Mouse (Mus musculus) retina, postnatal 7 days (tissue): Measurements from ENCODE around the gene Pde6c.

Experiments
- DNase-seq: peaks from one replicate; pipeline ENCODE4 v3.0.0-alpha.2; 2012; ENCODE audit warnings: low read depth, low spot score

Pde6c gene

DNA sequence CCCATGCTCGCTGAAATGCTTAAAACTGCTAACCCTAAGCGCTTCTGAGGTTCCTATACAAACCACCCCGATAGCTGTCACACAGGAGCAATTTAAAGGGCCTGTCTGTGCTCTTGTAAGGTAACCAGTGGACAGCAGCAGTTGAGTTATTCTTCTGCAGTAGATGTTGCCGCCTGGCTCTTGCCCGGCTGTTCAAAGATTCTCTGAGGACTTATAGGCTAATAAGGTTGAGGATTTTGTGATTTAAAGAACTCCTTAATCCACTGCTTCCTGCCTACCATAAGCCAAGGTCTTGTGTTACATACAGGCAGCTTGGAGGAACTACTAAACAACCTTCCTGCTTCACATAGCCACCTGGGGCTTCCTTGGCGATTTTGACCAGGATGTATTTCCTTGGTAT is at the start of gene Pde6c:
Pde6c (plus strand) TSS at position 301 of the 400 bp plus-strand sequence.
- no peak for DNase-seq

DNA sequence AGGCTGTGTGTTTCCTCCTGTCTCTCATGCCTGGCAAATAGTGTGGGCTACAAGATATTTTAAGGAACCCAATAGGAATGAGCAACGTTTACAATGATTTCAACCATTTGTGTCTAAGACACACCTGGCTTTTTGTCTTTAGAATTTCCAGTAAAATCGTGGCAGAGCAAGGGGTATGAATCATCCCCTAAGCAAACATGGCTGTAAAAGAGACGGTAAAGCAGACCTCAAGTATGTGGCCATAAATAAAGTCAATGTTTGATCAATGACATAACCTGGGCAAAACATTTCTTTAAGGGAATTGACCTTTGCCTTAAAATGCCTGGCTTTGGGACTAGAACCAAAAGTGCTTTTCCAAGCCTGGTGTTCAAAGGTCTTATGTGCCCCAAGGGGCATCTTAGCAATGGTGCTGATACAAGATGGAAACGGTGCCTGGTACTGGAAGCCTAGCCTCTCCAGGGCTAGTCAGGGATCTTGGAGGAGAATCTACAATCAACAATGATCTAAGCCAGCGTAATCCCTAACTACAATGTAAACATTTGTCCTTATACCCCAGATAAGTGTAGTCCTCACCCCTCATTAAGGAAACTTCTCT is 49.6 kb upstream of the Pde6c start:
- no peak for DNase-seq

DNA sequence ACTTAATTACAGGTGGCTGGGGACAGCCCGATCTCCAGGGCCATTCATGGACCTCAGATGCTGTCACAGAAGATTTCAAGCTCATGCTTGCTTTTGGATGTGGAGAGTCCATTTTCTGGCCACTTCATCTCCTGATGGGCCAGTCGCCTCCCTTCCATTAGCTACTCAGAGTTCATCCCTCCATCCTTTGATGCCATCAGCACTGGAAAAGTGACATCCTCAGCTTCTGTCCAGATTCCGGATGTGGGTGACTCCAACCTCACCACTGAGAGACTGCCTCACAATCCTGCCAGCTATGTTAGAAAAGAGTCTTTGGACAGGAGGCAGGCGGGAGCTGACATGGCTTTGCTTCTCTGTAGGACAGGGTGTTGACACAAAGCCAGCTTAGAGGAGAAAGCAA is 46.7 kb upstream of the Pde6c start:
- no peak for DNase-seq

- DNase-seq: no peak
Observed at GRCm38 (mm10) chr19:38086948-38087551, 45.5 kb upstream of the Pde6c start.

- DNase-seq: no peak
Observed at GRCm38 (mm10) chr19:38089358-38089757, 43.2 kb upstream of the Pde6c start.

DNA sequence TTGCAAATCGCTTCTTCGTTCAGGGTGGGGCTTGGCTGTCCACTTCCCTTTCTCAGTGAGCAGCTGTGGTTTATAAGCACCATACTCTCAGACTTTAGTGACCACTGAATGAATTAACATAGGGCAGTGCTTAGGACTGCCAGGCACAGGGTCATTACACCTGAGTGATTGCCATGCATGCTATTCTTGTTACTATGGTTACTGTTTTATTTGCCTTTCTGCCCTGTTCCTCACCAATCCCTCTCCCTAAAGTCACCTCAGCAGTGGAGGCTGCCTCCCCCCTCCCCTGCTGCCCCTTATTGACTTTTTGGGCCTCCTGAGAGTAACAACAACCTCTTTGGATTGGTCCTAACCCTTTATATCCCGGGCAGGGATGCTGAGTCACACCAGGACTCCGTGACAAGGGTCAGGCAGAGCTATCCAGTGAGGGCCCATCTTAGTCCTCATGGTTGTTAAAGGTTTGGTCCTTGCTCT is 41.0 kb upstream of the Pde6c start:
- no peak for DNase-seq

DNA sequence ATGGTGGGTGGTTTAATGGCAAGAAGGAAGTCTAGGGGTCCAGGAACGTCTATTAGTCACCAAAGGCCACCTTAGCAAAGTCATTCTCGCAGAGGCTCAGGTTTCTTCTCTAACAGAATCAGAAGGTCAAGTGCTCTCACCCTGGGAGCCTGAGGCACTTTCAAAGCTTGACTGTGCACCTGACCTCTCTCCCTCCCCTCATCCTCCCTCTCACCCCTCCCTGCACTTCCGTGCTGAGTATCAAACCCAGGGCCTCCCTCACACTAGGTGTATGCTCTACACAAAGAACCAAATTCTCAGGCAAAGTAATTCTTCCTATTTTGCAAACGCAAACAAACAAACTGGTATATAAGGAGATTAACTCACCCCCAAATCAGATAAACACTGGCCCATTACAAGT is 36.4 kb upstream of the Pde6c start:
- no peak for DNase-seq

- no peak for DNase-seq
Observed at GRCm38 (mm10) chr19:38096858-38097758, 35.5 kb upstream of the Pde6c start, which contains the start of gene Ffar4. Ffar4 (plus strand) TSS chr19:38097071.

DNA sequence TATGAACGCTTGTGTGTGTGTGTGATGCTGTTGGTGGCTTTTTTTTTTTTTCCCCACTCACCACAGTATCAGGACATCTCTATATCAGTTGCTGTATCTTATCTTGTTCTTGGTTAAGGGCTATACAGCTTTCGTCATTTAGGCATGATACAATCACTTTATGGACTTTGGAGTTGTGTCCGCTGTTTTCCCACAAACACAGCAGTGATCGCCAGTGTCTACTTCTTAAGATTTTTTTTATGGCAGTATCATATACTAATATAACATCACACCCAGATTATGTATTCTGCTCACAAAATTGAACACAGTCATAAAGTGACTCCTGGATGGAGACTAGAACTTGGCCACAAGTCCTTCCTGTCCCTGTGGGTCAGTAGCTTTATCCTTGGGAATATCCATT is 24.7 kb upstream of the Pde6c start:
- DNase-seq: no peak

- DNase-seq: no peak
Observed at GRCm38 (mm10) chr19:38109506-38110242, 22.9 kb upstream of the Pde6c start.

GRCm38 (mm10) chr19:38111056-38111455 is 21.5 kb upstream of the Pde6c start:
- DNase-seq: no peak

- no peak for DNase-seq
Observed at GRCm38 (mm10) chr19:38112575-38112974, 20.0 kb upstream of the Pde6c start.

- DNase-seq: no peak
Observed at GRCm38 (mm10) chr19:38114834-38115491, 17.6 kb upstream of the Pde6c start.

- no peak for DNase-seq
Observed at GRCm38 (mm10) chr19:38120123-38120760, 12.3 kb upstream of the Pde6c start.

DNA sequence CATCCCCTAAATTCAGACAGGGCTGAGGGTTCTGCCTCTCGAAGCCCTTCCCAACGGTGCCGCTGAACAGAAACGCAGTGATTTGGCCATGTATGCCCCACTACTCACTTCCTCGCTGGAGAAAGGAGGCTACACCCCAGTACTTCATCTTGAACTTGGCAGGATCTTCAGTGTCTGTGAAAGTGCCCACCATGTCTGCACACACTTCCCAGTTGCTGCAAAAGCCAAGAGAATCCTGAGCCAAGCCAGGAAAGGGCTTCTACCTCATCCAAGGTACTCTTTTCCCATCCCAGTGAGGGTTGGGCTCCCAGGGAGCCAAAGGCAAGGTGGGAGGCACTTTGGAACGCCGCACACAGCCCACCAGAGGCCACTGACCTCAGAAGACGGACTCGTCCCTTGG is 8.7 kb upstream of the Pde6c start:
- DNase-seq: no peak

DNA sequence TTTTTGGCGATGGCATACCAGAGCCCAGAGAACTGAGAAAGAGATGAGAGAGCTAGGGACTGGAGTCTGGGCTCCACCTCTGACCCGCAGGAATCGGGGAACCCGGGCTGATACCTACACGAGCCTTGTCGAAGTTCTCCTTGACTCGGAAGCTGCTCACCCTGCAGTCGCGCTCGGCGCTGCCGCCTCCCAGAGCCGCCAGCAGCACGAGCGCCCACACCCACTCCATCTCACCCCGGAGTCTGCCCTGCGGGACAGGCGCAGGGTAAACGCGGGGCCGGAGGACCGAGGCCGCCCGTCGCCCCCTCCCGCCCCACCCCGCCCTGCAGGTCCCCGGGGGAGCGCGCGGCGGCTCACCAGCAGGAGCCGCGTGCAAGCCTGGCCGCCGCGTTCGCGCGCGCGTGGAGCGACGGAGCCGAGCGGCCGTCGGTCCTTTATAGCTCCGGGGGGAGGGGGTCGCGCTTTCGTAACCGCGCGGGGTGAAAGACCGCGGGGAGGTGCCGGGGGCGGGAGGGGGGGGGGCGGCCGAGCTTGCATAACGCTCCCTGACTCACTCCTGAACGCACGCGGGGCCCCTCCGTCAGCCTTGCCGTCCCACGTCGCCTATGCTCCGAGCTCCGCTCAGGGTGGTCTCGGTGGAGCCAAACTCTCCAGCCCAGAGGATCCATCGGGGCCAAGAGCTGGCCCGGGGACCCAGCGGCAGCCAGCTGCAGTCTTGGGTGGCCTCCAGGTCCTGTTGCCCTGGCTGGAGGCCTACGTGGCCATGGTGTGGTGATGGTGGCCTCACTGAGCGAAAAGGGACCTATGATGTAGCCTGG is 8.0 kb upstream of the Pde6c start:
- DNase-seq: no peak

DNA sequence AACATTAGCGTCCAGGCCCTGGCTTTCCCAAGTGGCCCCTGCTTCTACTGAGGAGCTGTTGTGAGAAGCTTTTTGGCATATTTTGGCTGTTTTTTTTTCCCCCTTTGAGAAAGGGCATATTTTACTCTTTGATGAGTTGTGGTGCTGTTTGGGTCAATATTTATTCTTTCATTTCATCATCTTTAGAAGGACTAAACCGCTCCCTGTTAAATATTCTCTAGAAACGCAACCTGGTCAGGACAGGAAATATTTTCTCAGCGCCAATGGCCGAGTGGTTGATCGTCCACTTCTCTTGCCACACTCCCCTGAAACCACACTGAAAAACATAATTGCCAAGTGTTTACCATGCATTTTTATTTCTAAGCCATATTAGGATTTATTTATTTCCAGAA is 7.4 kb upstream of the Pde6c start, which contains the start of gene Rbp4:
Rbp4 (minus strand) TSS at position 63 of the 392 bp plus-strand sequence.
- DNase-seq: no peak

DNA sequence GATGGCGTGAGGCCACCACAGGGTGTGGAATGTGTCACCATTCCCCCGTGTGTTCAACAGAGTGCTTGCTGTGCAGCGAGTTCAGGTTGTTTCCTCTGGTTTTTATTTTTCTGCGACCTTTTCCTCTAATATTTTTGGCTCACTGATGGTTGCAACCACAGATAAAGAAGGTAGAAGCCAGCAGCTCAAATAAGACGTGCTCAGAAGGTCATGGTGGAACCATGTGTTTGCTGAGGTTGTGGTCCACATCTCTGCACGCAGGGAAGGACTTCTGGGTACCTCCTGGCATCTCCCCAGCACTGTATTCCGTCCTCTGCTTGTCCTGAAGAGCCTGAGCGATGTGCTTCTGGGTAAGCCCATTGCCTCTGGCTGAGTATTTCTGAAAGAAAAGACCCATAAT is 5.9 kb upstream of the Pde6c start:
- no peak for DNase-seq

GRCm38 (mm10) chr19:38133986-38134385 is 1.4 kb downstream of the Pde6c start:
- DNase-seq: no peak

GRCm38 (mm10) chr19:38134806-38135205 is 2.2 kb downstream of the Pde6c start:
- DNase-seq: no peak
